Mouse (Mus musculus): Measurements from ENCODE around the gene Selenon.

- no peak for TF ChIP-seq FOSL1 (IDR thresholded peaks at IDR 0.05; ENCODE audit: insufficient read depth, low read length, poor library complexity, severe bottlenecking)
- no peak for TF ChIP-seq CTCF (IDR thresholded peaks at IDR 0.05; ENCODE audit: control insufficient read depth, insufficient read depth, insufficient read length)
- TF ChIP-seq CEBPB (IDR thresholded peaks at IDR 0.05; ENCODE audit: low read depth): no peak
- no peak for TF ChIP-seq MAX (IDR thresholded peaks at IDR 0.05)
- no peak for TF ChIP-seq MYOD1 (IDR thresholded peaks at IDR 0.05; ENCODE audit: control insufficient read depth, insufficient read length, low read depth)
Measured at GRCm38 (mm10) chr4:134601404-134601803, 49.4 kb upstream of the Selenon start.

All from C2C12 (cell line).